ENCODE assay signal across 8 mouse cellular contexts in genomic region chr13:34046421-34047012, GRCm38 (mm10). TPM values are rescaled to one million over a fixed set of nuclear protein-coding genes. Genes with fewer than 3 reads are reported as not detected.
DNase-seq lines count a peak whose midpoint lies in the region; ATAC-seq and TF ChIP-seq lines count a peak whose summit lies in the region.

No protein-coding gene starts in this region.

- no peaks in the 10 kb centered on the region for H3K4me1 ChIP-seq in cerebellum, adult 2 months (ENCODE audit: control insufficient read depth, insufficient read depth, low read length)
- H3K4me1 ChIP-seq in hindbrain, embryonic 11.5 days (replicated peaks; ENCODE audit: control insufficient read depth, insufficient read depth, low read length) = no peaks in the 10 kb centered on the region
- H3K4me1 ChIP-seq in lung, postnatal 0 days (ENCODE audit: insufficient read depth, low read depth, low read length) = no peaks in the 10 kb centered on the region

- H3K36me3 ChIP-seq in hindbrain, embryonic 11.5 days (ENCODE audit: control insufficient read depth, insufficient read depth, low read length) = no peaks in the 10 kb centered on the region
- H3K36me3 ChIP-seq in lung, postnatal 0 days (ENCODE audit: insufficient read depth, low read length) = no peaks in the 10 kb centered on the region; the same call in 1 of the 2 replicates

- TF ChIP-seq EP300 in lung, postnatal 0 days (IDR thresholded peaks at IDR 0.05) = no peak

- H3K4me3 ChIP-seq in cerebellum, adult 2 months (replicated peaks; ENCODE audit: insufficient read depth, low read depth, low read length) = no peak overlapping the region
- H3K4me3 ChIP-seq in hindbrain, embryonic 11.5 days (ENCODE audit: low read depth, low read length) = no peak overlapping the region
- H3K4me3 ChIP-seq in lung, postnatal 0 days (ENCODE audit: low read depth, low read length) = no peak overlapping the region

- ATAC-seq in frontal cortex, adult (ENCODE audit: low TSS enrichment) = peak; percentile 77
- peak; percentile 92 for ATAC-seq in hindbrain, embryonic 11.5 days (ENCODE audit: low FRiP score)
- ATAC-seq in lung, postnatal 0 days = peak; percentile 90

- H3K4me2 ChIP-seq in hindbrain, embryonic 11.5 days (replicated peaks; ENCODE audit: low read depth, low read length) = no peak overlapping the region
- H3K4me2 ChIP-seq in lung, postnatal 0 days (replicated peaks; ENCODE audit: low read depth, low read length) = no peak overlapping the region

- TF ChIP-seq CTCF in cerebellum, adult 2 months (IDR thresholded peaks at IDR 0.05; ENCODE audit: borderline replicate concordance, insufficient read depth, low read depth, low read length) = peak; percentile 84
- TF ChIP-seq CTCF in lung, postnatal 0 days (IDR thresholded peaks at IDR 0.05) = peak; percentile 92

- no peaks in the 10 kb centered on the region for H3K27me3 ChIP-seq in cerebellum, adult 2 months (ENCODE audit: control insufficient read depth, insufficient read depth, low read length)
- H3K27me3 ChIP-seq in hindbrain, embryonic 11.5 days (ENCODE audit: control insufficient read depth, insufficient read depth, low read length) = no peaks in the 10 kb centered on the region
- no peaks in the 10 kb centered on the region for H3K27me3 ChIP-seq in lung, postnatal 0 days (replicated peaks; ENCODE audit: insufficient read depth, low read length)

- no peak overlapping the region for H3K27ac ChIP-seq in cerebellum, adult 2 months (ENCODE audit: insufficient read depth, low read length)
- H3K27ac ChIP-seq in hindbrain, embryonic 11.5 days (ENCODE audit: low read depth, low read length) = no peak overlapping the region
- H3K27ac ChIP-seq in lung, postnatal 0 days (ENCODE audit: low read length) = no peak overlapping the region

- DNase-seq in MEL-GATA-1-ER (ENCODE audit: extremely low read depth, low read depth) = peak; percentile 51
- DNase-seq in cerebellum, adult 2 months = peak; percentile 72 to 82
- DNase-seq in hindbrain, embryonic 11.5 days (ENCODE audit: low spot score) = peak; percentile 78
- DNase-seq in layer of hippocampus, postnatal 10 days (ENCODE audit: low spot score in 2 of 2) = peak; percentile 89 to 91
- DNase-seq in lung, postnatal 0 days (ENCODE audit: low spot score) = peak; percentile 91
- peak; percentile 66 for DNase-seq in ovary, postnatal 36 days (ENCODE audit: low spot score)
- DNase-seq in thymus, postnatal 14 days = peak; percentile 83

- 42% methylated on average over 11 of the region's 11 CpGs for WGBS in cerebellum, adult 2 months
- 44% methylated on average over 11 of the region's 11 CpGs for WGBS in hindbrain, embryonic 11.5 days
- 39% methylated on average over 11 of the region's 11 CpGs for WGBS in lung, postnatal 0 days

- H3K9me3 ChIP-seq in hindbrain, embryonic 11.5 days (ENCODE audit: control insufficient read depth, low read length) = no peaks in the 10 kb centered on the region
- no peaks in the 10 kb centered on the region for H3K9me3 ChIP-seq in lung, postnatal 0 days (ENCODE audit: low read length)

- no peak overlapping the region for H3K9ac ChIP-seq in hindbrain, embryonic 11.5 days (ENCODE audit: low read depth, low read length)
- no peak overlapping the region for H3K9ac ChIP-seq in lung, postnatal 0 days (replicated peaks; ENCODE audit: low read depth)

- no peak for TF ChIP-seq POLR2A in cerebellum, adult 2 months (IDR thresholded peaks at IDR 0.05; ENCODE audit: borderline replicate concordance, insufficient read depth, low read length)

RNA-seq across cellular contexts. Expression of gene Bphl, which starts 9.1 kb away (rescaled TPM):
- 70.8 and 75.3 TPM in 2 replicates for polyA plus RNA-seq in cerebellum, adult 2 months (2012; rRNA removed)
- 30.3 and 31.1 TPM in 2 replicates for polyA plus RNA-seq in hindbrain, embryonic 11.5 days (2014; fragmentation: Nextera tagmentation; extraction: Ambion mirVana)
- 10 to 100 TPM; 34.6 to 35.9 TPM for total RNA-seq in layer of hippocampus, postnatal 10 days (2021)
- 55.3 and 70.4 TPM in 2 replicates for polyA plus RNA-seq in lung, postnatal 0 days (2015; fragmentation: Nextera tagmentation; extraction: Ambion mirVana)

RNA-seq across cellular contexts. Expression of gene Tubb2a, which starts 31.3 kb away (rescaled TPM):
- 850 and 867 TPM in 2 replicates for polyA plus RNA-seq in cerebellum, adult 2 months (2012; rRNA removed)
- polyA plus RNA-seq in hindbrain, embryonic 11.5 days (2014; fragmentation: Nextera tagmentation; extraction: Ambion mirVana) = 422 and 447 TPM in 2 replicates
- 1,000 to 10,000 TPM; 2,376 to 2,620 TPM for total RNA-seq in layer of hippocampus, postnatal 10 days (2021)
- polyA plus RNA-seq in lung, postnatal 0 days (2015; fragmentation: Nextera tagmentation; extraction: Ambion mirVana) = 152 and 167 TPM in 2 replicates

RNA-seq across cellular contexts. Expression of gene Serpinb6a, which starts 43.9 kb away (rescaled TPM):
- 47.2 and 49.6 TPM in 2 replicates for polyA plus RNA-seq in cerebellum, adult 2 months (2012; rRNA removed)
- 36.1 and 38.7 TPM in 2 replicates for polyA plus RNA-seq in hindbrain, embryonic 11.5 days (2014; fragmentation: Nextera tagmentation; extraction: Ambion mirVana)
- total RNA-seq in layer of hippocampus, postnatal 10 days (2021) = 10 to 100 TPM; 49.6 to 52.9 TPM
- 94.5 and 94.8 TPM in 2 replicates for polyA plus RNA-seq in lung, postnatal 0 days (2015; fragmentation: Nextera tagmentation; extraction: Ambion mirVana)

RNA-seq across cellular contexts. Expression of gene Ripk1, which starts 44.4 kb away (rescaled TPM):
- polyA plus RNA-seq in cerebellum, adult 2 months (2012; rRNA removed) = 3.4 and 3.8 TPM in 2 replicates
- 8.9 and 10.1 TPM in 2 replicates for polyA plus RNA-seq in hindbrain, embryonic 11.5 days (2014; fragmentation: Nextera tagmentation; extraction: Ambion mirVana)
- total RNA-seq in layer of hippocampus, postnatal 10 days (2021) = 10 to 100 TPM in 1 of 2 experiments, 1 to 10 TPM in 1; 7.8 to 10.1 TPM
- 17.7 and 21.2 TPM in 2 replicates for polyA plus RNA-seq in lung, postnatal 0 days (2015; fragmentation: Nextera tagmentation; extraction: Ambion mirVana)
